Mouse (Mus musculus): Measurements from ENCODE around the gene Natd1. TPM values are rescaled to one million over a fixed set of nuclear protein-coding genes. Genes with fewer than 3 reads are reported as not detected.
A peak's percentile ranks its signal among the peaks of the same experiment; 100 is the strongest.
"Not testable (repeated sequence)": the region's sequence is repeated elsewhere in the genome, so short reads cannot be mapped to it uniquely, and the experiment has no call there.

Gene Natd1
- polyA plus RNA-seq, 1 experiment from 2014 or later: 17.0 TPM

GRCm38 (mm10) chr11:60903661-60904061 is 10.9 kb downstream of the Natd1 start:
- Histone ChIP-seq H3K36me3 (peaks cover 35% of the 10 kb centered on the region), H3K4me3 (no peak overlapping the region), H3K9me3 (replicated peaks) (no peaks in the 10 kb centered on the region), H3K27ac (no peak overlapping the region), H3K27me3 (ENCODE audit: low read depth, poor library complexity, severe bottlenecking) (peaks cover 75% of the 10 kb centered on the region), H3K4me1 (peaks cover 9% of the 10 kb centered on the region)
- WGBS: 90% methylated on average over 6 of the region's 6 CpGs
- no peak for DNase-seq (ENCODE audit: low spot score)

- peaks cover 10% of the 10 kb centered on the region for H3K4me1 ChIP-seq
- H3K4me3 ChIP-seq: no peak overlapping the region
- 45% methylated on average over 4 of the region's 4 CpGs for WGBS
- peaks cover 82% of the 10 kb centered on the region for H3K27me3 ChIP-seq (ENCODE audit: low read depth, poor library complexity, severe bottlenecking)
- H3K9me3 ChIP-seq (replicated peaks): no peaks in the 10 kb centered on the region
- H3K27ac ChIP-seq: no peak overlapping the region
- H3K36me3 ChIP-seq: peaks cover 35% of the 10 kb centered on the region
- no peak for DNase-seq (ENCODE audit: low spot score)
Measured at GRCm38 (mm10) chr11:60902486-60902885, 12.1 kb downstream of the Natd1 start.

GRCm38 (mm10) chr11:60902001-60902400 is 12.5 kb downstream of the Natd1 start:
- 86% methylated on average over 7 of the region's 7 CpGs for WGBS
- no peak overlapping the region for H3K4me3 ChIP-seq

GRCm38 (mm10) chr11:60895915-60896314 is 18.6 kb downstream of the Natd1 start:
- no peaks in the 10 kb centered on the region for H3K36me3 ChIP-seq
- DNase-seq (ENCODE audit: low spot score): peak; percentile 41
- 5% methylated on average over 4 of the region's 4 CpGs for WGBS
- H3K27me3 ChIP-seq (ENCODE audit: low read depth, poor library complexity, severe bottlenecking): peaks cover 41% of the 10 kb centered on the region
- no peak overlapping the region for H3K27ac ChIP-seq
- no peaks in the 10 kb centered on the region for H3K9me3 ChIP-seq (replicated peaks)
- H3K4me3 ChIP-seq: no peak overlapping the region
- peaks cover 24% of the 10 kb centered on the region for H3K4me1 ChIP-seq

More at GRCm38 (mm10) chr11:60902001-60902400, 12.5 kb downstream of the Natd1 start:
- Histone ChIP-seq H3K27me3 (ENCODE audit: low read depth, poor library complexity, severe bottlenecking) (peaks cover 84% of the 10 kb centered on the region), H3K9me3 (replicated peaks) (no peaks in the 10 kb centered on the region), H3K36me3 (peaks cover 35% of the 10 kb centered on the region), H3K27ac (no peak overlapping the region), H3K4me1 (peaks cover 15% of the 10 kb centered on the region)
- no peak for DNase-seq (ENCODE audit: low spot score)

- no peaks in the 10 kb centered on the region for H3K36me3 ChIP-seq
- H3K4me1 ChIP-seq: peaks cover 18% of the 10 kb centered on the region
- H3K27me3 ChIP-seq (ENCODE audit: low read depth, poor library complexity, severe bottlenecking): no peaks in the 10 kb centered on the region
- DNase-seq (ENCODE audit: low spot score): no peak
- H3K9me3 ChIP-seq (replicated peaks): no peaks in the 10 kb centered on the region
- WGBS: 63% methylated on average over 3 of the region's 3 CpGs
- no peak overlapping the region for H3K4me3 ChIP-seq
- H3K27ac ChIP-seq: no peak overlapping the region
Measured at GRCm38 (mm10) chr11:60890744-60891143, 23.8 kb downstream of the Natd1 start.

GRCm38 (mm10) chr11:60890286-60890685 is 24.3 kb downstream of the Natd1 start:
- no peaks in the 10 kb centered on the region for H3K36me3 ChIP-seq
- no peak for DNase-seq (ENCODE audit: low spot score)
- H3K27me3 ChIP-seq (ENCODE audit: low read depth, poor library complexity, severe bottlenecking): no peaks in the 10 kb centered on the region
- no peak overlapping the region for H3K27ac ChIP-seq
- no peaks in the 10 kb centered on the region for H3K9me3 ChIP-seq (replicated peaks)
- H3K4me3 ChIP-seq: no peak overlapping the region
- 53% methylated on average over 6 of the region's 6 CpGs for WGBS
- peaks cover 14% of the 10 kb centered on the region for H3K4me1 ChIP-seq

- peaks cover 13% of the 10 kb centered on the region; the same call in 1 of the 2 replicates for H3K4me1 ChIP-seq
- no peak for DNase-seq (ENCODE audit: low spot score)
- 77% methylated on average over 2 of the region's 2 CpGs for WGBS
Measured at GRCm38 (mm10) chr11:60889861-60890260, 24.7 kb downstream of the Natd1 start.

GRCm38 (mm10) chr11:60886986-60887385 is 27.6 kb downstream of the Natd1 start:
- H3K4me3 ChIP-seq; H3K36me3 ChIP-seq; DNase-seq (ENCODE audit: low spot score); H3K27ac ChIP-seq; H3K9me3 ChIP-seq (replicated peaks); H3K27me3 ChIP-seq (ENCODE audit: low read depth, poor library complexity, severe bottlenecking): not testable (repeated sequence)
- peaks cover 13% of the 10 kb centered on the region; the same call in 1 of the 2 replicates for H3K4me1 ChIP-seq
- 88% methylated on average over 3 of the region's 3 CpGs for WGBS

More at GRCm38 (mm10) chr11:60889861-60890260, 24.7 kb downstream of the Natd1 start:
- Histone ChIP-seq H3K27me3 (ENCODE audit: low read depth, poor library complexity, severe bottlenecking) (no peaks in the 10 kb centered on the region), H3K9me3 (replicated peaks) (no peaks in the 10 kb centered on the region), H3K4me3 (no peak overlapping the region), H3K36me3 (no peaks in the 10 kb centered on the region), H3K27ac (no peak overlapping the region)

- Histone ChIP-seq H3K9me3 (replicated peaks) (no peaks in the 10 kb centered on the region), H3K4me1 (peaks cover 12% of the 10 kb centered on the region), H3K4me3 (no peak overlapping the region), H3K27me3 (ENCODE audit: low read depth, poor library complexity, severe bottlenecking) (no peaks in the 10 kb centered on the region), H3K27ac (no peak overlapping the region), H3K36me3 (peaks cover 5% of the 10 kb centered on the region; the same call in 1 of the 2 replicates)
- 76% methylated on average over 3 of the region's 3 CpGs for WGBS
- DNase-seq (ENCODE audit: low spot score): no peak
Measured at GRCm38 (mm10) chr11:60882386-60882785, 32.2 kb downstream of the Natd1 start.

- peaks cover 13% of the 10 kb centered on the region for H3K36me3 ChIP-seq
- 95% methylated on average over 4 of the region's 4 CpGs for WGBS
Measured at GRCm38 (mm10) chr11:60880559-60880958, 34.0 kb downstream of the Natd1 start.

GRCm38 (mm10) chr11:60879423-60879822 is 35.1 kb downstream of the Natd1 start:
- DNase-seq (ENCODE audit: low spot score): peak; percentile 63
- peaks cover 28% of the 10 kb centered on the region for H3K4me1 ChIP-seq
- 4% methylated on average over 11 of the region's 11 CpGs for WGBS
- H3K27me3 ChIP-seq (ENCODE audit: low read depth, poor library complexity, severe bottlenecking): no peaks in the 10 kb centered on the region
- H3K27ac ChIP-seq: peak overlapping the region; percentile 98
- H3K9me3 ChIP-seq (replicated peaks): no peaks in the 10 kb centered on the region
- peak overlapping the region; percentile 97 for H3K4me3 ChIP-seq
- peaks cover 24% of the 10 kb centered on the region for H3K36me3 ChIP-seq

More at GRCm38 (mm10) chr11:60880559-60880958, 34.0 kb downstream of the Natd1 start:
- H3K27ac ChIP-seq: no peak overlapping the region
- H3K27me3 ChIP-seq (ENCODE audit: low read depth, poor library complexity, severe bottlenecking): no peaks in the 10 kb centered on the region
- peaks cover 26% of the 10 kb centered on the region for H3K4me1 ChIP-seq
- H3K4me3 ChIP-seq: no peak overlapping the region
- DNase-seq (ENCODE audit: low spot score): no peak
- no peaks in the 10 kb centered on the region for H3K9me3 ChIP-seq (replicated peaks)

- Histone ChIP-seq H3K9me3 (replicated peaks) (no peaks in the 10 kb centered on the region), H3K4me3 (peak within 1 kb of the TSS; percentile 97), H3K27ac (peak within 1 kb of the TSS; percentile 98), H3K4me1 (peaks cover 33% of the 10 kb centered on the region), H3K36me3 (peaks cover 31% of the 10 kb centered on the region), H3K27me3 (ENCODE audit: low read depth, poor library complexity, severe bottlenecking) (no peaks in the 10 kb centered on the region)
- WGBS: 1% methylated on average over 62 of the region's 62 CpGs
- peak; percentile 94 for DNase-seq (ENCODE audit: low spot score)
Measured at GRCm38 (mm10) chr11:60878675-60879294, 35.8 kb downstream of the Natd1 start, which contains the start of gene Tmem11. TSS of gene Tmem11 (minus strand) at chr11:60879272.

GRCm38 (mm10) chr11:60878056-60878612 is 36.4 kb downstream of the Natd1 start:
- Histone ChIP-seq H3K27me3 (ENCODE audit: low read depth, poor library complexity, severe bottlenecking) (no peaks in the 10 kb centered on the region), H3K9me3 (replicated peaks) (no peaks in the 10 kb centered on the region), H3K36me3 (peaks cover 35% of the 10 kb centered on the region), H3K4me1 (peaks cover 33% of the 10 kb centered on the region), H3K27ac (peak overlapping the region; percentile 98), H3K4me3 (peak overlapping the region; percentile 97)
- no peak for DNase-seq (ENCODE audit: low spot score)
- under 1% methylated on average over 52 of the region's 52 CpGs for WGBS
